Mouse (Mus musculus): ENCODE results near the gene Ogg1. TPM values are rescaled to one million over a fixed set of nuclear protein-coding genes. Genes with fewer than 3 reads are reported as not detected.
"Not testable (repeated sequence)": the region's sequence is repeated elsewhere in the genome, so short reads cannot be mapped to it uniquely, and the experiment has no call there.

Ogg1 gene
- polyA plus RNA-seq, 1 experiment from 2014 or later = 14.5 TPM

GRCm38 (mm10) chr6:113307481-113308121, 19.2 kb upstream of the Ogg1 start:
- peaks cover 6% of the 10 kb centered on the region; the same call in 1 of the 2 replicates for H3K4me1 ChIP-seq (replicated peaks; ENCODE audit: control insufficient read depth, insufficient read depth, low read length)
- peak overlapping the region; percentile 94 for H3K9ac ChIP-seq (ENCODE audit: low read length)
- H3K9me3 ChIP-seq (ENCODE audit: control insufficient read depth, low read length) = no peaks in the 10 kb centered on the region
- peak overlapping the region; percentile 99 for H3K4me2 ChIP-seq (ENCODE audit: low read depth, low read length, severe bottlenecking)
- under 1% methylated on average over 34 of the region's 34 CpGs for WGBS
- H3K27ac ChIP-seq (ENCODE audit: low read depth, low read length) = peak overlapping the region; percentile 97
- peak; percentile 1; the same call in 1 of the 2 replicates for ATAC-seq (replicated peaks; ENCODE audit: low FRiP score)
- no peaks in the 10 kb centered on the region; the same call in 1 of the 2 replicates for H3K36me3 ChIP-seq (ENCODE audit: control insufficient read depth, insufficient read depth, low read length)
- H3K27me3 ChIP-seq (ENCODE audit: control insufficient read depth, insufficient read depth, low read length) = no peaks in the 10 kb centered on the region
- H3K4me3 ChIP-seq (ENCODE audit: low read depth, low read length) = peak overlapping the region; percentile 98
- no peak for DNase-seq (ENCODE audit: low spot score)

- 48% methylated on average over 5 of the region's 5 CpGs for WGBS
- Histone ChIP-seq H3K27me3 (ENCODE audit: control insufficient read depth, insufficient read depth, low read length) (no peaks in the 10 kb centered on the region), H3K9me3 (ENCODE audit: control insufficient read depth, low read length) (no peaks in the 10 kb centered on the region), H3K27ac (ENCODE audit: low read depth, low read length) (no peak overlapping the region), H3K4me3 (ENCODE audit: low read depth, low read length) (peak overlapping the region; percentile 98), H3K4me1 (replicated peaks; ENCODE audit: control insufficient read depth, insufficient read depth, low read length) (peaks cover 6% of the 10 kb centered on the region; the same call in 1 of the 2 replicates), H3K4me2 (ENCODE audit: low read depth, low read length, severe bottlenecking) (peak overlapping the region; percentile 99), H3K9ac (ENCODE audit: low read length) (peak overlapping the region; percentile 94), H3K36me3 (ENCODE audit: control insufficient read depth, insufficient read depth, low read length) (peaks cover under 1% of the 10 kb centered on the region; the same call in 1 of the 2 replicates)
- DNase-seq (ENCODE audit: low spot score) (no peak), ATAC-seq (replicated peaks; ENCODE audit: low FRiP score) (no peak)
Measured at GRCm38 (mm10) chr6:113308141-113308540, 18.6 kb upstream of the Ogg1 start.

- no peak for DNase-seq (ENCODE audit: low spot score)
- peaks cover 31% of the 10 kb centered on the region; the same call in 1 of the 2 replicates for H3K36me3 ChIP-seq (ENCODE audit: control insufficient read depth, insufficient read depth, low read length)
- 92% methylated on average over 3 of the region's 3 CpGs for WGBS
- H3K27me3 ChIP-seq (ENCODE audit: control insufficient read depth, insufficient read depth, low read length) = no peaks in the 10 kb centered on the region
- no peak overlapping the region for H3K9ac ChIP-seq (ENCODE audit: low read length)
- no peaks in the 10 kb centered on the region for H3K4me1 ChIP-seq (replicated peaks; ENCODE audit: control insufficient read depth, insufficient read depth, low read length)
- ATAC-seq (replicated peaks; ENCODE audit: low FRiP score) = no peak
- H3K9me3 ChIP-seq (ENCODE audit: control insufficient read depth, low read length) = no peaks in the 10 kb centered on the region
- H3K4me2 ChIP-seq (ENCODE audit: low read depth, low read length, severe bottlenecking) = no peak overlapping the region
- no peak overlapping the region for H3K4me3 ChIP-seq (ENCODE audit: low read depth, low read length)
- H3K27ac ChIP-seq (ENCODE audit: low read depth, low read length) = no peak overlapping the region
Measured at GRCm38 (mm10) chr6:113315972-113316371, 10.8 kb upstream of the Ogg1 start.

GRCm38 (mm10) chr6:113329396-113329795, 2.6 kb downstream of the Ogg1 start:
- ATAC-seq (replicated peaks; ENCODE audit: low FRiP score) = no peak
- no peaks in the 10 kb centered on the region; the same call in 1 of the 2 replicates for H3K36me3 ChIP-seq (ENCODE audit: control insufficient read depth, insufficient read depth, low read length)
- 80% methylated on average over 1 of the region's 1 CpGs for WGBS

GRCm38 (mm10) chr6:113330547-113330946, 3.8 kb downstream of the Ogg1 start:
- 65% methylated on average over 2 of the region's 2 CpGs for WGBS
- no peaks in the 10 kb centered on the region; the same call in 1 of the 2 replicates for H3K36me3 ChIP-seq (ENCODE audit: control insufficient read depth, insufficient read depth, low read length)

More at GRCm38 (mm10) chr6:113329396-113329795, 2.6 kb downstream of the Ogg1 start:
- Histone ChIP-seq H3K27me3 (ENCODE audit: control insufficient read depth, insufficient read depth, low read length) (no peaks in the 10 kb centered on the region), H3K9me3 (ENCODE audit: control insufficient read depth, low read length) (no peaks in the 10 kb centered on the region), H3K27ac (ENCODE audit: low read depth, low read length) (no peak overlapping the region), H3K4me2 (ENCODE audit: low read depth, low read length, severe bottlenecking) (no peak overlapping the region), H3K4me1 (replicated peaks; ENCODE audit: control insufficient read depth, insufficient read depth, low read length) (no peaks in the 10 kb centered on the region; the same call in 1 of the 2 replicates), H3K4me3 (ENCODE audit: low read depth, low read length) (no peak overlapping the region), H3K9ac (ENCODE audit: low read length) (no peak overlapping the region)
- DNase-seq (ENCODE audit: low spot score) = no peak

GRCm38 (mm10) chr6:113331721-113332120, 4.9 kb downstream of the Ogg1 start:
- Histone ChIP-seq H3K4me2 (ENCODE audit: low read depth, low read length, severe bottlenecking) (no peak overlapping the region), H3K9ac (ENCODE audit: low read length) (no peak overlapping the region), H3K27me3 (ENCODE audit: control insufficient read depth, insufficient read depth, low read length) (no peaks in the 10 kb centered on the region), H3K4me1 (replicated peaks; ENCODE audit: control insufficient read depth, insufficient read depth, low read length) (no peaks in the 10 kb centered on the region), H3K27ac (ENCODE audit: low read depth, low read length) (no peak overlapping the region), H3K9me3 (ENCODE audit: control insufficient read depth, low read length) (no peaks in the 10 kb centered on the region), H3K4me3 (ENCODE audit: low read depth, low read length) (no peak overlapping the region), H3K36me3 (ENCODE audit: control insufficient read depth, insufficient read depth, low read length) (no peaks in the 10 kb centered on the region; the same call in 1 of the 2 replicates)
- WGBS = 94% methylated on average over 11 of the region's 11 CpGs
- no peak for DNase-seq (ENCODE audit: low spot score)
- no peak for ATAC-seq (replicated peaks; ENCODE audit: low FRiP score)

More at GRCm38 (mm10) chr6:113330547-113330946, 3.8 kb downstream of the Ogg1 start:
- H3K4me1 ChIP-seq (replicated peaks; ENCODE audit: control insufficient read depth, insufficient read depth, low read length) = no peaks in the 10 kb centered on the region; the same call in 1 of the 2 replicates
- no peak overlapping the region for H3K27ac ChIP-seq (ENCODE audit: low read depth, low read length)
- DNase-seq (ENCODE audit: low spot score) = no peak
- no peaks in the 10 kb centered on the region for H3K27me3 ChIP-seq (ENCODE audit: control insufficient read depth, insufficient read depth, low read length)
- ATAC-seq (replicated peaks; ENCODE audit: low FRiP score) = no peak
- H3K4me3 ChIP-seq (ENCODE audit: low read depth, low read length) = no peak overlapping the region
- no peak overlapping the region for H3K4me2 ChIP-seq (ENCODE audit: low read depth, low read length, severe bottlenecking)
- H3K9me3 ChIP-seq (ENCODE audit: control insufficient read depth, low read length) = no peaks in the 10 kb centered on the region
- H3K9ac ChIP-seq (ENCODE audit: low read length) = no peak overlapping the region

GRCm38 (mm10) chr6:113332734-113333133, 6.0 kb downstream of the Ogg1 start:
- H3K4me2 ChIP-seq (ENCODE audit: low read depth, low read length, severe bottlenecking); H3K27me3 ChIP-seq (ENCODE audit: control insufficient read depth, insufficient read depth, low read length); H3K9me3 ChIP-seq (ENCODE audit: control insufficient read depth, low read length); H3K36me3 ChIP-seq (ENCODE audit: control insufficient read depth, insufficient read depth, low read length); H3K9ac ChIP-seq (ENCODE audit: low read length); H3K4me1 ChIP-seq (replicated peaks; ENCODE audit: control insufficient read depth, insufficient read depth, low read length); H3K4me3 ChIP-seq (ENCODE audit: low read depth, low read length); DNase-seq (ENCODE audit: low spot score); ATAC-seq (replicated peaks; ENCODE audit: low FRiP score); H3K27ac ChIP-seq (ENCODE audit: low read depth, low read length): not testable (repeated sequence)
- 84% methylated on average over 6 of the region's 6 CpGs for WGBS

GRCm38 (mm10) chr6:113333137-113333950, 6.6 kb downstream of the Ogg1 start:
- Histone ChIP-seq H3K36me3 (ENCODE audit: control insufficient read depth, insufficient read depth, low read length) (no peaks in the 10 kb centered on the region; the same call in 1 of the 2 replicates), H3K4me3 (ENCODE audit: low read depth, low read length) (no peak overlapping the region), H3K27me3 (ENCODE audit: control insufficient read depth, insufficient read depth, low read length) (no peaks in the 10 kb centered on the region), H3K27ac (ENCODE audit: low read depth, low read length) (no peak overlapping the region), H3K9me3 (ENCODE audit: control insufficient read depth, low read length) (no peaks in the 10 kb centered on the region), H3K4me2 (ENCODE audit: low read depth, low read length, severe bottlenecking) (no peak overlapping the region), H3K4me1 (replicated peaks; ENCODE audit: control insufficient read depth, insufficient read depth, low read length) (no peaks in the 10 kb centered on the region), H3K9ac (ENCODE audit: low read length) (no peak overlapping the region)
- WGBS = 83% methylated on average over 14 of the region's 14 CpGs
- ATAC-seq (replicated peaks; ENCODE audit: low FRiP score) (peak; percentile 52; the same call in 1 of the 2 replicates), DNase-seq (ENCODE audit: low spot score) (no peak)
